Mouse (Mus musculus) bone marrow, adult 2 months (tissue): Measurements from ENCODE around the gene Ptcd1.

ENCODE experiments used
- CTCF ChIP-seq: fragments of 200-500 bp; IDR thresholded peaks from 2 replicates; pipeline ENCODE4 v1.5.1; 2011; ENCODE audit warnings: low read length, control low read depth; ENCODE audit not compliant: control insufficient read depth, insufficient read depth
- POLR2A ChIP-seq: fragments of 200-500 bp; IDR thresholded peaks from 2 replicates; pipeline ENCODE4 v1.6.1; 2011; ENCODE audit warnings: low read depth, mild to moderate bottlenecking, control low read depth, low read length, borderline replicate concordance; ENCODE audit not compliant: control insufficient read depth

DNA sequence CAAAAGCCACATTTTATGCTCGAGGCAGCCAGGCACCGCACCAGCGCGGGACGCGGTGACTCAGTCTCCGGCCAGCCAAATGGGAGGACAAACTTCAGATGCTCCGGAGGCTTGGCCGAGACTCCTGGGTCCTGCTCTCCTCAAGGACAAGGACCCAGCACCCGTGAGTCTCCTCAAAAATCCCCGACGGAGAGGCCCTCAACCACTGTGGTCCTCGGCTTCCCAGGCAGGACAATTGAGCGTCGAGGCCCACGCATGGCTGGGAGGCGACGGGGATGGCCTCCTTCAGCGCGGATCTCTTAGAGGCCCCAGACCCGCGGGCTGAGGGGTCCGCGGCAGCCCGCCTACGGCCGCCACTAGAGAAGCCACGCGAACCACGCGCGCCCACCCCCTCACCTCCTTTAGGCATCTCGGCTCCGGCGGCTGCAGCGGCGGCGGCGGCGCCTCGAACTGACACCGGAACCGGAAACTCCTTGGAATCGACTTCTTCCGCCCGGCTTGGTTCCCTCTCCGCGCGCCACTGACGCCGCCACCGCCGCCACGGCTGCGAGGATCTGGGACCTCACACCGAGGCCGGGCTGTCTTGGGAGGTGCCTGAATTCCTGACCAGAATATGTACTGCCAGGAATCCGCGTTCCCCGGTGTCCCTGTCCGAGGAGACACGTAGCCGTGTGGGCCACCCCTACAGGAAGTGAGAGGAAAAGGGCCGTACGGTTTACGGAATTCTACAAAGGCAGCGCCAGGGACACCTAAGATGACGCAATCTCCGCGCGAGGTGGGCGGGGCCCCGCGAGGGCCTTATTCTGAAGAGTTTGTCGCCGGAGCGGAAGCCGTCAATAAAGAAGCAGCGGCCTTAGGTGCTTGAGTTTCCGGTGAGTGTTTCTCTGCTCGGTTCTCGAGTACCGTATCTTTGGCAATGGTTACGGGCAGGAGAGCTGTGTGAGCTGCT is 27.1 kb downstream of the Ptcd1 start, which contains the start of the genes Pdap1 and Bud31:
- TF ChIP-seq POLR2A, result peak; percentile 40
- TF ChIP-seq CTCF, result no peak; the same call in 1 of the 2 replicates
